Mouse (Mus musculus) adrenal gland, postnatal 14 days (tissue): ENCODE results near the gene Ghrh. TPM values are rescaled to one million over a fixed set of nuclear protein-coding genes. Genes with fewer than 3 reads are reported as not detected.
A peak's percentile ranks its signal among the peaks of the same experiment; 100 is the strongest.
"Not testable (repeated sequence)": the region's sequence is repeated elsewhere in the genome, so short reads cannot be mapped to it uniquely, and the experiment has no call there.

Source experiments
- DNase-seq: peaks from one replicate; pipeline ENCODE4 v3.0.0; 2021; ENCODE audit warnings: mixed read lengths
- long read RNA-seq, 2 experiments: library from polyadenylated mRNA; stranded (forward); transcript quantifications; one replicate each; pipeline ENCODE4 v2.0.0; 2021
- total RNA-seq: library from RNA; stranded (reverse); gene quantifications from 2 replicates; pipeline ENCODE4 v1.2.3, GENCODE M21; 2021

The Ghrh gene
- total RNA-seq, result not detected in 2 replicates
- long read RNA-seq, experiment 1, result 0 reads
- long read RNA-seq, experiment 2, result 0 reads

DNA sequence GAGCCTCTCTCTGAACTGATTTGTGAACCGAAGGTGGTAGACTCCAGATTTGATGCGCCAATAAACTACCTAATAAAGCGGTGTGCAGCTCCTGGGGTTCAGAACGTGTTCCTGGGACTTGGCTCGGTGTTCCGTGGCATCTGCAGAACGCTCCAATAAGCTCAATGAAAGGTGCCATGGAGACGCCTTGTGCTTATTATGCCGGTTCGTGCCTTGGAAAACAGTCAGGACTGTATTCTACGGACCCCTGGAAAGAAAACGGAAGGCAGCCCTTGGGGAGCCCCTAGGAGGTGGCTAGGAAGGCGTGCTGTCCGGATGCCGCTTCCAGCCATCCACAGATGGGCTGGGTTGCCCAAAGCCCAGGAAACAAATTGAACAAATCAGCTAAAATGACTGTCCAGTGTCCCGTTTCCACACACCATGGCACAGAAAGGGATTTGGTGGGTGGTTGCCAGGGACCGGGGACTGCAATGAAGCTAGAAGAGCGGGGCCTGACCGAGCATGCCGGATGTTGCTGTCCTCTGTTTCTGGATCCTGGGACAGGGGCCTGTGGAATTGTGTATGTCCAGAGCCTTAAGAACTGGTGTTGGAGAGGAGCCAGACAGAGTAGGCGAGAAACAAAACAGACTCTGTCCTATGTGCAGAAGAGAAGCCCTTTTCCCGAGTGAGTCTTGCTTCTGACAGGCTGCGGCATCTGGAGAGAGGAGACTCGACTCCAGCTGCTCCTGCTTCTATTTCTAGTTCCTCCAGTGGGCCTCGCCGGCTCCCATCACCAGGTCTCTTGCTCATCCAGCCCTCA, at the start of gene Ghrh:
Ghrh (minus strand) TSS at position 146 of the 799 bp plus-strand sequence.
- DNase-seq, result no peak

GRCm38 (mm10) chr2:157395960-157396359, 48.7 kb upstream of the Ghrh start:
- no peak for DNase-seq

DNA sequence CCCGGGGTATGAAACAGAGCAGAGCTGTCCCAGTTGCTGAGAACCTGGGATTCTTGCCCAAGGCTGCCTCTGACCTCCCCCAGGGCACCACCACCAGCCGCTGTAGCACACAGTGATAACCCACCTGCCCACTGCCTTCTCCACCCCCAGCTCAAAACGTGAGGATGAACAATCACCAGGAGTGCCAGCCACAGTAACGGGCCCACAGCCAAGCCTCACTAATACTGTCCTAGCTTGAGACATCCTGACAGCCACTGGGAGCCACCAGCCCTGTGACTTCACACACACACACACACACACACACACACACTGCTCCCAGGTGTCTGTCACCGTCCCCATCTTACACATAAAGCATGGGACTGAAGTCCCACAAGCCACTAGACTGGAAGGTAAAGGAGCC, 48.1 kb upstream of the Ghrh start:
- no peak for DNase-seq

DNA sequence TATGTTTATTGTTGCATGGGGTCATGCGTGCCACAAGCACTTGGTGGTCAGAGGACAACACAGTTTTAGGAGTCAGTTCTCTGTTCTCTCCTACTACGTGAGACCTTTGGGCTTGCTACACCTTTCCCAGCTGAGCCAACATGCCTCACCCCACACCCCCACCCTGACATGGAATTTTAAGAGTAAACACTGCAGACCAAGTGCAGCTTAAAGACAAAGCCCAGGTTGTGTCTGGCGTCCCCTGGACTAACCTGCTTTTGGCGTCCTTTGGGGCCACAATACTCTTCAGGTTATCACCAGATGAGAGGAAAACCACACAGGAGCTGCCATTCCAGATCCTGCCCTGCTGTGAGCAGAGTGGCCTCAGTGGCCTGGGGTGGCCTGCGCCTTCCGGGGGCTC, 47.6 kb upstream of the Ghrh start:
- DNase-seq, result no peak

DNA sequence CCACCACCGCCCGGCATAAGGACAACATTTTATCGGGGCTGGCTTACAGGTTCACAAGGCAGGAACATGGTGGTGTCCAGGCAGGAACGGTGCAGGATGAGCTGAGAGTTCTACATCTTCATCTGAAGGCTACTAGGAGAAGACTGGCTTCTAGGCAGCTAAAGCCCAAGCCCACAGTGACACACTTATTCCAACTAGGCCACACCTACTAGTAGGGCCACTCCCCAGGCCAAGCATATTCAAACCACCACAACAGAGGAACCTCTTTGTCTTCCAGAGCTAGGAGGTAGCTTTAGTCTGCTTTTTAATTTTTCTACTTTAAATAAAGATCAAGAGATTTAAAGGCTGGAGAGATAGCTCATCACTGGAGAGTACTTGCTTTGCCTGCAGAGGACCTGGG, 46.2 kb upstream of the Ghrh start:
- no peak for DNase-seq

- DNase-seq, result no peak
Observed at GRCm38 (mm10) chr2:157392331-157392730, 45.0 kb upstream of the Ghrh start.

DNA sequence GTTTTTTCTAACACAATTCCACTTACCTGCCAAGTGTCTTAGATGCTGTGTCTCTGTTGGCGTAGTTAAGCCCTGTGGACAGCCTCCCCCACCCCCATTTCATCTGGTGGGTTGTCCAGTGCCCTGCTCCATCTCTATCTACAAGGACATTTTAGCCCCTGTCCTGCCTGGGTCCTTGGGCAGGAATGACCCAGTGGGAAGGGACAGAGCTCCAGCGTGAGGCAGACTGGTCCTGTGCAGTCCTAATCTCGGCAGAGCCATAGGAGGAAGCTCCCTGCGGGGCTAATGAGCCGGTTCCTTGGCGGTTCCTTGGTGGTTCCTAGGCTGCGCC, 42.2 kb upstream of the Ghrh start:
- DNase-seq, result no peak

- DNase-seq, result not testable (repeated sequence)
Observed at GRCm38 (mm10) chr2:157388901-157389590, 41.7 kb upstream of the Ghrh start.

DNA sequence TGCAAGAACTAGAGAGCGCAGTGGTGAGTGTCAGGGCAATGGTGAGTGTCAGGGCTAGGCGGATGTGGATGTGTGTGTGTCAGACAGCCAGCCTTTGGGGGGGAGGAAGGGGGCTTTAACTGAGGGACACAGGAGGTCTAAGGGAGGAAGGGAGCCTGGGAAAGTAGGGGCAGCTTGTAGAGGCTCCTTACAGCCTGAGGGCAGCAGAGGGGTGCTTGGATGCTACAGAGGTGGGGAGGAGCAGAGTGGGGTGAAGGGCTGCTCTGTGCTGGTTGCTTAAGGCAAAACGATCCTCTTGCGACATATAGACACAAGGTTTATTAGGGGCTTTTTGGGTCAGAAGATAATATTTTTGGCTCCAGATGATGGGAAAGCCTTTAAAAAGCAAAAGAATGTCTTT, 37.5 kb upstream of the Ghrh start:
- DNase-seq, result no peak

- DNase-seq, result no peak
Observed at GRCm38 (mm10) chr2:157376995-157377394, 29.7 kb upstream of the Ghrh start.

DNA sequence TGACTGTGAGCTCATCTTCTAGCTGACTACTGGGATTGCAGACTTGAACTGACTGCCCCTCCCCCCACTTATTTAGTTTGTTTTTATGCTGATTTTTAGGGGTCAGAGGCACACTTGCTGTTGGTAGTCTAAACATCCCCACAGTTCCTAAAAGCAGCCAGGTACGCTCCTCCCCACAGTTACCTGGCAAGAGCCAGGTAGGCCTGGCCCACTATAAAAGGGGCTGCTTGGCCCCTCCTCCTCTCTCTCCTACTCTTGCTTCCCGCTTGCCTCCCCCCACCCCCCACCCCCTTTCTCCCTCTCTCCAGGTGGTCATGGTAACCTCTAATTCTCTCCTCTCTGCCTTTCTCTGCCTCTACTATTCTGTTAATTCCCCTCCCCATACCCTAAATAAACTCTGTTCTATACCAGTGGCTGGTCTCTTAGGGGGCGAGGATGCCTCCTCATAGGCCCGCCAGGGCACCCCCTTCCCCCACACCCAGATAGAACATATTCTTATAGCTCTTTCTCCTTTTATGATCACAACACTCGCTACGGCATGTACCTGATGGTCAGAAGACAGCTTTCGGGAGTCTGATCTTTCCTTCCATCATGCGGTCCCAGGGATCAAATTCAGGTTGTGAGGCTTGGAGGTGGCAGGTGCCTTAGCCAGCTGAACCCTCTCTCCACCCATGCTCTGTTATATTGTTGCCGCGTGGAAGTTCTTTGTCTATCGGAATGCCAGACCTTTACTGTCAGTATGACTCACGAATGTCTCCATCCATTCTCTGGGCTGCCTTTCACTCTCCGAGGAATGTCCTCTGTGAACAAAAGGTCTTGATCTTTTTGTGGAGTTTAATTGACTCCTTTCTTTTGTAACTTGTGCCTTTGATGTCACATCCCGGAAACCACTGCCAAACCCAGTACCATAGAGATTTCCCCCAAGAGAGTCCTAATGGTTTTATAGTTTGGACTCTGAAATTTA, 28.8 kb upstream of the Ghrh start:
- DNase-seq, result no peak

DNA sequence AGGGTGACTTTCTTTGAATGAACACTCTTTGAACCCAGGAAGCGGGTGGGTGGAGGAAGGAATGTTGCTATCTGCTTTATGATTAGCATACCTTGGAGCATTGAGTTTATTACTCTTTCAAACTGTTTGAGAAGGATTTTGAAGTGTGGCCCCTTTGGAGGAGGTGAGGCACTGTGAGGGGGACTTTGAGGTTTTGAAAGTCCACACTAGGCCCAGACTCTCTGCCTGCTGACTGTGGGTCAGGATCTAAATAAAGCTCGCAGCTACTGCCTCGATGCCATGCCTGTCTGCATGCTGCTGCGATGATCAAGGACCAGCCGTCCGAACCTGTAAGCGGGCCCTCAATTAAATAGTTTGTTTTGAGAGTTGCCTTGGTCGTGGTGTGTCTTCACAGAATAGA, 27.7 kb upstream of the Ghrh start:
- no peak for DNase-seq

GRCm38 (mm10) chr2:157373681-157374080, 26.4 kb upstream of the Ghrh start:
- no peak for DNase-seq

DNA sequence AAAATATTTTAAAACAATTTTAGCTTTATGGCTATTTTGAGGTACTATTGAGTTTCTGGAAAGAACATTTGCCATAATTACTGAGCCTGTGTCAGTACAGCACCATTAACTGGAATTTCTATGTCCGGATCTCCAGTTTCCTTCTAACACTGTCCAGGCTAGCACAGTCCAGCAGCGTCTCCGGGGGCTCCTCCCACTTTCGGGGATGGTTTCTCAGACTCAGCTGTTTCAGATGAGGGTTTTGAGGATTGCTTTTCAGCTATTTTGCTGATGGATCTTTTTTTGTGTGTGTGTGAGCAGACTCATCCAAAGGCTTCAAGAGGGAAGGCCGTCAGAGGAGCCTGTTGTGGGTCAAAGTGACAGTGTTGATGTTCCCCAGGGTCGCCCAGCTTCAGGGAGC, 24.4 kb upstream of the Ghrh start:
- no peak for DNase-seq

GRCm38 (mm10) chr2:157367991-157368390, 20.7 kb upstream of the Ghrh start:
- DNase-seq, result no peak

- DNase-seq, result peak; percentile 97
Observed at GRCm38 (mm10) chr2:157367184-157367893, 20.0 kb upstream of the Ghrh start, which contains the start of gene Manbal. Gene Manbal, plus strand, starts transcription at chr2:157367594.

DNA sequence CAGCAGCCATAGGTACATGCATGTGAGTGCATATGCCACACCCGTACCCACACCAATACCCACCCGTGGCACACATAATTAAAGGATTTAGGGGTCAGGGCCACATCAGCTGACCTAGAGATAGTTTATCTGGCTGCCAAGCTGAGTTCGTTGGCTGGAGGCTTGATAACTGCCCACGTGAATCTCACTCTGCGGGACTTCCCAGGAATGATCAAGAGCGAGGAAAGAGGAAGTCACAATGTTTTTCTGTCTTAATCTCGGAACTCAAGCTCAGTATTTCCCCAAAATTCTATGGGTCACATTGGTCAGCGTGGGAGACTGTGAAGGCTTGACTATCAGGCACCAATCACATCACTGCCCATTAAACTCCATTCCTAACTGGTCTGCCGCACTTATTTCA, 19.5 kb upstream of the Ghrh start:
- DNase-seq, result no peak

DNA sequence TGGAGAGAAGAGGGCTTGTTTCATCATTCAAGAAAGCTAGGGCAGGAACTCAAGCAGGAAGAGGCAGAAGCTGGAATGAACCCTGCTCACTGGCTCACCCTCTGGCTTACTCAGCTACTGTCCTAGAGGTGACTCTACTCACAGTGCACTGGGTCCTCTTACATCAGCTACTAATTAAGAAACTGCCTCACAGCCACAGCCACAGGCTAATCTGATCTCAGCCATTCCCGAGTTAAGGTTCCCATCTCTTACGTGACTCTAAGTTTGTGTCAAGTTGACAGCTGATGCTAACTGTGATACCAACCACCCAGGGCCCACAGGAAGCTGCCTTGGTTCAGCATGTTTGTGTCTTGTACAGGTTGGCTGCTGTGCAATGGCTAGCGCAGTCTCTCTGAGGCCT, 15.7 kb upstream of the Ghrh start:
- no peak for DNase-seq

DNA sequence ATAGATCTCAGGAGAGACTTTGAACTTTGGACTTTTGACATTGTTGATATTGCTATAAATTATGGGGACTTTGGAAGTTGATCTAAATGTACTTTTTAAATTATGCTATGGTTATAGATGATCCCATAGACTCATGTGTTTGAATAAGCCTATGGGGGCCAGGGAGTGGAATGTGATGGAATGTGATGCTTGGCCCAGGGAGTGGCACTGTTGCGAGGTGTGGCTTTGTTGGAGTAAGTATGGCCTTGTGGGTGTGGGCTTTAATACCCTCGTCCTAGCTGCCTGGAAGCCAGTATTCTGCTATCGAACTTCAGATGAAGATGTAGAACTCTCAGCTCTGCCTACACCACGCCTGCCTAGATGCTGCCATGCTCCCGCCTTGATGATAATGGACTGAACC, 12.7 kb upstream of the Ghrh start:
- DNase-seq, result no peak

GRCm38 (mm10) chr2:157354106-157354505, 6.8 kb upstream of the Ghrh start:
- no peak for DNase-seq

- DNase-seq, result no peak
Observed at GRCm38 (mm10) chr2:157353183-157353582, 5.9 kb upstream of the Ghrh start.
